7 mouse cellular contexts compared by ENCODE assay signal in genomic region chr2:164521841-164522240, GRCm38 (mm10). TPM values are rescaled to one million over a fixed set of nuclear protein-coding genes. Genes with fewer than 3 reads are reported as not detected.
A peak's percentile ranks its signal among the peaks of the same experiment; 100 is the strongest.
DNase-seq lines count a peak whose midpoint lies in the region; ATAC-seq and TF ChIP-seq lines count a peak whose summit lies in the region.

No protein-coding gene starts in this region.

- WGBS in embryonic facial prominence, embryonic 15.5 days = 6% methylated on average over 11 of the region's 11 CpGs

- H3K4me1 ChIP-seq in embryonic facial prominence, embryonic 15.5 days = peaks cover 19% of the 10 kb centered on the region

- H3K79me2 ChIP-seq in myocyte (ENCODE audit: control insufficient read depth, insufficient read depth) = no peaks in the 10 kb centered on the region

- DNase-seq in 416B (ENCODE audit: low read depth) = peak; percentile 99
- peak; percentile 92 for DNase-seq in CD4-positive, CD25-positive, alpha-beta regulatory T cell, adult 2 months (ENCODE audit: low read depth, low spot score)
- no peak for DNase-seq in urinary bladder, postnatal 25 days (ENCODE audit: low spot score)
- no peak for DNase-seq in embryo, embryonic 10 days (ENCODE audit: low spot score)

- peak overlapping the region; percentile 11; the same call in 1 of the 2 replicates for H3K4me3 ChIP-seq in embryonic facial prominence, embryonic 15.5 days (replicated peaks)
- H3K4me3 ChIP-seq in myocyte = no peak overlapping the region

- no peak for TF ChIP-seq POLR2A in myocyte (IDR thresholded peaks at IDR 0.05; ENCODE audit: insufficient read length, low read depth)

- H3K4me2 ChIP-seq in embryonic facial prominence, embryonic 15.5 days (replicated peaks) = peak overlapping the region; percentile 35
- H3K4me2 ChIP-seq in myocyte (ENCODE audit: low read depth) = peak overlapping the region; percentile 61

- H3K9me3 ChIP-seq in embryonic facial prominence, embryonic 15.5 days (replicated peaks) = 0 out of 2 replicates have a peak, but pooled peaks cover 4% of the 10 kb centered on the region

- H3K27me3 ChIP-seq in embryonic facial prominence, embryonic 15.5 days = no peaks in the 10 kb centered on the region
- no peaks in the 10 kb centered on the region for H3K27me3 ChIP-seq in myocyte (ENCODE audit: control insufficient read depth, insufficient read depth, insufficient read length)

- peak overlapping the region; percentile 71 for H3K27ac ChIP-seq in embryonic facial prominence, embryonic 15.5 days (replicated peaks)

- peak; percentile 84 for ATAC-seq in embryonic facial prominence, embryonic 15.5 days (ENCODE audit: insufficient number of reproducible peaks, low FRiP score, low TSS enrichment, low read depth)
- no peak for ATAC-seq in erythroid progenitor cell, adult 5-6 weeks (replicated peaks; ENCODE audit: low FRiP score, poor library complexity, severe bottlenecking)

- no peak overlapping the region for H3ac ChIP-seq in myocyte (ENCODE audit: control insufficient read depth, insufficient read length)

- no peaks in the 10 kb centered on the region for H3K36me3 ChIP-seq in embryonic facial prominence, embryonic 15.5 days
- H3K36me3 ChIP-seq in myocyte (ENCODE audit: control insufficient read depth, insufficient read depth) = no peaks in the 10 kb centered on the region

- H3K9ac ChIP-seq in embryonic facial prominence, embryonic 15.5 days = no peak overlapping the region

TF ChIP-seq in myocyte, 11 proteins besides CTCF, POLR2A, EP300 and RAD21:
- TF ChIP-seq MYOD1 (IDR thresholded peaks at IDR 0.05; ENCODE audit: control insufficient read depth in 1 of 3, insufficient read length in 2 of 3, low read depth in 2 of 3) = peak; percentile 31 to 68 (median 66)
- peak in 2 of 3 experiments; percentile 35 to 47 for TF ChIP-seq MYOG (IDR thresholded peaks at IDR 0.05; ENCODE audit: control insufficient read depth in 1 of 3, insufficient read depth in 1 of 3, insufficient read length in 2 of 3, low read depth in 2 of 3)
- peak; percentile 78 for TF ChIP-seq CEBPB (IDR thresholded peaks at IDR 0.05; ENCODE audit: insufficient read depth, poor library complexity, severe bottlenecking)
- no peak for TF ChIP-seq POLR2AphosphoS2 (IDR thresholded peaks at IDR 0.05; ENCODE audit: insufficient read length, low read depth)
- peak; percentile 39 for TF ChIP-seq TCF12 (IDR thresholded peaks at IDR 0.05; ENCODE audit: insufficient read depth, poor library complexity, severe bottlenecking)
- TF ChIP-seq TCF3 (IDR thresholded peaks at IDR 0.05; ENCODE audit: insufficient read length, low read depth) = no peak

RNA-seq across cellular contexts. Expression of gene Pigt, which starts 24.5 kb away (rescaled TPM):
- polyA plus RNA-seq in embryonic facial prominence, embryonic 15.5 days (2015; fragmentation: Nextera tagmentation; extraction: Ambion mirVana) = 63.0 and 70.5 TPM in 2 replicates
- polyA plus RNA-seq in myocyte (2012; fragmentation: generic; extraction: Trizol) = 79.2 TPM
- 18.0 and 22.7 TPM in 2 replicates for total RNA-seq in erythroid progenitor cell, adult 5-6 weeks (2015; ENCODE audit: low replicate concordance)
- total RNA-seq in erythroid progenitor cell, adult 5-6 weeks (2017; ENCODE audit: low replicate concordance) = 7.7 and 26.9 TPM in 2 replicates

RNA-seq across cellular contexts. Expression of gene Dbndd2, which starts 35.9 kb away (rescaled TPM):
- polyA plus RNA-seq in embryonic facial prominence, embryonic 15.5 days (2015; fragmentation: Nextera tagmentation; extraction: Ambion mirVana) = 8.4 and 10.3 TPM in 2 replicates
- polyA plus RNA-seq in myocyte (2012; fragmentation: generic; extraction: Trizol) = 16.4 TPM
- 6.3 TPM in 1 of 2 replicates, not detected in the other for total RNA-seq in erythroid progenitor cell, adult 5-6 weeks (2015; ENCODE audit: low replicate concordance)
- total RNA-seq in erythroid progenitor cell, adult 5-6 weeks (2017; ENCODE audit: low replicate concordance) = 0.61 TPM in 1 of 2 replicates, not detected in the other

RNA-seq across cellular contexts. Expression of gene Wfdc2, which starts 40.4 kb away (rescaled TPM):
- 47.5 and 73.4 TPM in 2 replicates for polyA plus RNA-seq in embryonic facial prominence, embryonic 15.5 days (2015; fragmentation: Nextera tagmentation; extraction: Ambion mirVana)
- not detected for polyA plus RNA-seq in myocyte (2012; fragmentation: generic; extraction: Trizol)
- total RNA-seq in erythroid progenitor cell, adult 5-6 weeks (2015; ENCODE audit: low replicate concordance) = not detected in 2 replicates
- total RNA-seq in erythroid progenitor cell, adult 5-6 weeks (2017; ENCODE audit: low replicate concordance) = not detected in 2 replicates

RNA-seq across cellular contexts. Expression of gene Trp53tg5, which starts 48.3 kb away (rescaled TPM):
- polyA plus RNA-seq in embryonic facial prominence, embryonic 15.5 days (2015; fragmentation: Nextera tagmentation; extraction: Ambion mirVana) = not detected in 2 replicates
- polyA plus RNA-seq in myocyte (2012; fragmentation: generic; extraction: Trizol) = not detected
- not detected in 2 replicates for total RNA-seq in erythroid progenitor cell, adult 5-6 weeks (2015; ENCODE audit: low replicate concordance)
- total RNA-seq in erythroid progenitor cell, adult 5-6 weeks (2017; ENCODE audit: low replicate concordance) = not detected in 2 replicates

RNA-seq across cellular contexts. Expression of gene Spint3, which starts 51.4 kb away (rescaled TPM):
- polyA plus RNA-seq in embryonic facial prominence, embryonic 15.5 days (2015; fragmentation: Nextera tagmentation; extraction: Ambion mirVana) = not detected in 2 replicates
- polyA plus RNA-seq in myocyte (2012; fragmentation: generic; extraction: Trizol) = not detected
- total RNA-seq in erythroid progenitor cell, adult 5-6 weeks (2015; ENCODE audit: low replicate concordance) = not detected in 2 replicates
- total RNA-seq in erythroid progenitor cell, adult 5-6 weeks (2017; ENCODE audit: low replicate concordance) = not detected in 2 replicates

Comparison
In these comparisons a context has a peak if more than half of its experiments do, and no peak if none do; other contexts are left out.
1. DNase-seq: peak in 416B (single experiment) and CD4-positive, CD25-positive, alpha-beta regulatory T cell, adult 2 months (single experiment); none in urinary bladder, postnatal 25 days (single experiment) and embryo, embryonic 10 days (single experiment).
2. RNA of gene Wfdc2, which starts 40.4 kb away (polyA plus RNA-seq): 47.5 to 73.4 TPM in embryonic facial prominence, embryonic 15.5 days; not detected in myocyte (single experiment); every median in the first group is over 10 times any median in the second.